Mouse (Mus musculus) brain, adult 10 weeks (tissue): ENCODE data around the gene Pdlim4. TPM values are rescaled to one million over a fixed set of nuclear protein-coding genes. Genes with fewer than 3 reads are reported as not detected.

Experiments
- polyA plus RNA-seq: library from polyadenylated mRNA; stranded (reverse); fragments of 350-450 nt; fragmentation: Illumina TruSeq; extraction: RNeasy Lipid Tissue Mini Kit (QIAGEN cat#74804); gene quantifications from one replicate; pipeline ENCODE4 v1.2.3, GENCODE M21; 2015; ENCODE audit warnings: low read depth, low replicate concordance

Gene Pdlim4
- polyA plus RNA-seq, result 15.0 TPM

GRCm38 (mm10) chr11:54068520-54069371, at the start of gene Pdlim4:
Gene Pdlim4, minus strand, starts transcription at chr11:54069014.

GRCm38 (mm10) chr11:54100045-54100691, 31.4 kb upstream of the Pdlim4 start, which contains the start of gene P4ha2:
Gene P4ha2, plus strand, starts transcription at chr11:54100095.

GRCm38 (mm10) chr11:54028044-54028951, 40.5 kb downstream of the Pdlim4 start, which contains the start of gene Slc22a4:
Gene Slc22a4, minus strand, starts transcription at chr11:54028090.

Other genes starting within 250 kb of the Pdlim4 start
- gene Gm12216, start 209.8 kb downstream of the Pdlim4 start, polyA plus RNA-seq, result 2.8 TPM
- 9.6 TPM for gene Slc22a5, start 177.4 kb downstream of the Pdlim4 start, polyA plus RNA-seq
- gene Slc22a21, start 88.7 kb downstream of the Pdlim4 start, polyA plus RNA-seq, result 1.2 TPM
- 12.8 TPM for gene Slc22a4, start 40.9 kb downstream of the Pdlim4 start, polyA plus RNA-seq
- 15.7 TPM for gene P4ha2, start 31.1 kb upstream of the Pdlim4 start, polyA plus RNA-seq
- not detected for gene Csf2, start 180.7 kb upstream of the Pdlim4 start, polyA plus RNA-seq
- not detected for gene Il3, start 198.3 kb upstream of the Pdlim4 start, polyA plus RNA-seq
- 180 TPM for gene Acsl6, start 234.8 kb upstream of the Pdlim4 start, polyA plus RNA-seq